Mouse (Mus musculus): Measurements from ENCODE around the gene 4930451I11Rik.

The 4930451I11Rik gene

GRCm38 (mm10) chr7:126832036-126832598 is 678 bp upstream of the 4930451I11Rik start:
- DNase-seq, result peak; percentile 91

GRCm38 (mm10) chr7:126825952-126826351 is 5.5 kb downstream of the 4930451I11Rik start:
- DNase-seq, result no peak

GRCm38 (mm10) chr7:126825403-126825802 is 6.0 kb downstream of the 4930451I11Rik start:
- DNase-seq, result no peak

- no peak for DNase-seq
Measured at GRCm38 (mm10) chr7:126823940-126824339, 7.5 kb downstream of the 4930451I11Rik start.

- DNase-seq, result peak in 1 of 2 experiments; percentile 40
Measured at GRCm38 (mm10) chr7:126823202-126823711, 8.2 kb downstream of the 4930451I11Rik start.

- DNase-seq, result peak in 1 of 2 experiments; percentile 56
Measured at GRCm38 (mm10) chr7:126822741-126823140, 8.7 kb downstream of the 4930451I11Rik start.

- peak; percentile 83 to 89 for DNase-seq
Measured at GRCm38 (mm10) chr7:126821835-126822511, 9.5 kb downstream of the 4930451I11Rik start.

GRCm38 (mm10) chr7:126818818-126819217 is 12.6 kb downstream of the 4930451I11Rik start:
- DNase-seq, result no peak

- DNase-seq, result peak in 1 of 2 experiments; percentile 5
Measured at GRCm38 (mm10) chr7:126817595-126817994, 13.8 kb downstream of the 4930451I11Rik start.

GRCm38 (mm10) chr7:126816494-126816893 is 14.9 kb downstream of the 4930451I11Rik start:
- DNase-seq, result peak in 1 of 2 experiments; percentile 32

GRCm38 (mm10) chr7:126815726-126816222 is 15.7 kb downstream of the 4930451I11Rik start:
- DNase-seq, result no peak

- no peak for DNase-seq
Measured at GRCm38 (mm10) chr7:126809723-126810369, 21.6 kb downstream of the 4930451I11Rik start.

GRCm38 (mm10) chr7:126808703-126809455 is 22.6 kb downstream of the 4930451I11Rik start:
- peak; percentile 92 to 96 for DNase-seq

- no peak for DNase-seq
Measured at GRCm38 (mm10) chr7:126807405-126807804, 24.0 kb downstream of the 4930451I11Rik start.

GRCm38 (mm10) chr7:126806956-126807355 is 24.5 kb downstream of the 4930451I11Rik start:
- peak; percentile 71 to 84 for DNase-seq

- DNase-seq, result no peak
Measured at GRCm38 (mm10) chr7:126803751-126804150, 27.7 kb downstream of the 4930451I11Rik start.

GRCm38 (mm10) chr7:126803181-126803580 is 28.3 kb downstream of the 4930451I11Rik start:
- no peak for DNase-seq

GRCm38 (mm10) chr7:126802134-126802889 is 29.1 kb downstream of the 4930451I11Rik start:
- DNase-seq, result no peak

- DNase-seq, result no peak
Measured at GRCm38 (mm10) chr7:126801057-126801422, 30.4 kb downstream of the 4930451I11Rik start.

- DNase-seq, result no peak
Measured at GRCm38 (mm10) chr7:126800269-126801056, 31.0 kb downstream of the 4930451I11Rik start.
